In genomic region chr4:115174694-115175353, GRCm38 (mm10) we compare ENCODE assay signal across 34 mouse cellular contexts. TPM values are rescaled to one million over a fixed set of nuclear protein-coding genes. Genes with fewer than 3 reads are reported as not detected.
"Had no signal": no experiment of that assay in that cellular context is flagged by ENCODE, and none has a peak within 500 bp of the region (broad histone marks: within the 10 kb centered on the region; RNA-seq: fewer than 3 reads in every experiment).

No protein-coding gene starts in this region.

- H3K4me2 ChIP-seq: limb, embryonic 12.5 days; limb, embryonic 13.5 days; limb, embryonic 15.5 days; liver, embryonic 11.5 days; liver, embryonic 12.5 days; liver, embryonic 13.5 days; liver, embryonic 15.5 days; lung, embryonic 14.5 days; lung, embryonic 15.5 days; midbrain, embryonic 11.5 days; midbrain, embryonic 12.5 days; midbrain, embryonic 13.5 days; midbrain, embryonic 15.5 days; neural tube, embryonic 12.5 days had no signal

- H3K4me3 ChIP-seq: limb, embryonic 10.5 days; limb, embryonic 12.5 days; limb, embryonic 13.5 days; limb, embryonic 15.5 days; liver, embryonic 12.5 days; liver, embryonic 13.5 days; liver, embryonic 15.5 days; lung, embryonic 15.5 days; megakaryocyte, embryonic 14.5 days; midbrain, embryonic 10.5 days; midbrain, embryonic 12.5 days; midbrain, embryonic 13.5 days; midbrain, embryonic 15.5 days; myocyte; neural tube, embryonic 12.5 days had no signal

- H3K27ac ChIP-seq: limb, embryonic 10.5 days; limb, embryonic 12.5 days; limb, embryonic 13.5 days; limb, embryonic 15.5 days; liver, embryonic 12.5 days; liver, embryonic 13.5 days; liver, embryonic 14.5 days; liver, embryonic 15.5 days; lung, embryonic 15.5 days; macrophage; midbrain, embryonic 10.5 days; midbrain, embryonic 12.5 days; midbrain, embryonic 13.5 days; midbrain, embryonic 15.5 days; neural tube, embryonic 12.5 days had no signal

- H3K36me3 ChIP-seq: limb, embryonic 10.5 days; limb, embryonic 12.5 days; limb, embryonic 13.5 days; limb, embryonic 15.5 days; liver, embryonic 12.5 days; liver, embryonic 13.5 days; liver, embryonic 15.5 days; lung, embryonic 15.5 days; midbrain, embryonic 10.5 days; midbrain, embryonic 12.5 days; midbrain, embryonic 13.5 days; midbrain, embryonic 15.5 days; neural tube, embryonic 12.5 days had no signal

- DNase-seq: left cerebral cortex, postnatal 4 days; liver; liver, embryonic 13.5 days; liver, postnatal 0 days; lung, adult 18-20 months; lung, adult 2 months; lung, embryonic 14.5 days; lung, postnatal 10 days; lung, postnatal 14 days; lung, postnatal 36 days; lung, postnatal 4 days; midbrain, embryonic 14.5 days had no signal

- H3K9ac ChIP-seq: limb, embryonic 12.5 days; limb, embryonic 13.5 days; limb, embryonic 15.5 days; liver, embryonic 12.5 days; liver, embryonic 13.5 days; liver, embryonic 14.5 days; liver, embryonic 15.5 days; liver, postnatal 0 days; lung, embryonic 14.5 days; lung, embryonic 15.5 days; midbrain, embryonic 12.5 days; midbrain, embryonic 13.5 days; midbrain, embryonic 15.5 days; neural tube, embryonic 12.5 days had no signal

- H3K4me1 ChIP-seq: limb, embryonic 10.5 days; limb, embryonic 12.5 days; limb, embryonic 13.5 days; limb, embryonic 15.5 days; liver, embryonic 12.5 days; liver, embryonic 13.5 days; liver, embryonic 15.5 days; lung, embryonic 15.5 days; megakaryocyte, embryonic 14.5 days; midbrain, embryonic 10.5 days; midbrain, embryonic 12.5 days; midbrain, embryonic 13.5 days; midbrain, embryonic 15.5 days; neural tube, embryonic 12.5 days had no signal

- H3K27me3 ChIP-seq: limb, embryonic 12.5 days; limb, embryonic 13.5 days; limb, embryonic 15.5 days; liver, embryonic 12.5 days; liver, embryonic 13.5 days; liver, embryonic 15.5 days; lung, embryonic 15.5 days; midbrain, embryonic 12.5 days; midbrain, embryonic 13.5 days; midbrain, embryonic 15.5 days; neural tube, embryonic 12.5 days had no signal

- H3K9me3 ChIP-seq: limb, embryonic 10.5 days; limb, embryonic 12.5 days; limb, embryonic 13.5 days; limb, embryonic 15.5 days; liver, embryonic 13.5 days; liver, embryonic 15.5 days; lung, embryonic 15.5 days; midbrain, embryonic 10.5 days; midbrain, embryonic 13.5 days; midbrain, embryonic 15.5 days; neural tube, embryonic 12.5 days had no signal

- ATAC-seq: liver, embryonic 12.5 days; liver, postnatal 0 days; lung, postnatal 0 days; midbrain, embryonic 13.5 days; midbrain, embryonic 15.5 days; midbrain, embryonic 16.5 days had no signal

RNA-seq across cellular contexts. Expression of gene Cyp4x1, which starts 40.7 kb away (rescaled TPM):
- polyA plus RNA-seq: limb, embryonic 12.5 days; limb, embryonic 13.5 days; limb, embryonic 15.5 days; liver, adult 2 months; lung, adult 2 months; lung, embryonic 16.5 days; lung, postnatal 0 days; macrophage; myocyte had no signal
